Mouse (Mus musculus) lung, postnatal 36 days (tissue): Measurements from ENCODE around the gene Slfn2.
"Not testable (repeated sequence)": the region's sequence is repeated elsewhere in the genome, so short reads cannot be mapped to it uniquely, and the experiment has no call there.

Experiments
- DNase-seq: peaks from one replicate; pipeline ENCODE4 v3.0.0; 2022; ENCODE audit warnings: mixed read lengths

Slfn2 gene

DNA sequence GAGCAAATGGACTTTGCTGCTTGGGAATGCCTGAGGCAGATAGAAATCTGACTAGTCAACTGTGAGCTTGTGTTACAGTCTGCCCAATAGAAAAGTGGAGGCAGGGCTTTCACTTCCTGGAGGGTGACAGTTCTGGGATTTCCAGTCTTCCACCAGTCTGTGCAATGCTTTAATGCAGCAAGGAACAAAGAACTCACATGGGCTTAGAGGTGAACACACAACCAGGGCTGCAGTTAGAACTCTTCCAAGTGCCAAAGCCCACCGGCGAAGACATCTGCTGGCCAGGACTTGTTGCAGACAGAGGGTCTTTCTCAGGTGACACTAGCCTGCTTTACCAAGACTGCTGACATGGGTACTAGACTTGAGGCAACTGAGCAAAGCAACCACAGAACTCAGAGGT is at the start of gene Slfn2:
Slfn2 (plus strand) TSS at position 167 of the 400 bp plus-strand sequence.
- DNase-seq: peak; percentile 61

GRCm38 (mm10) chr11:83016093-83016492 is 48.8 kb upstream of the Slfn2 start:
- DNase-seq: no peak

GRCm38 (mm10) chr11:83019561-83020519 is 45.1 kb upstream of the Slfn2 start:
- DNase-seq: not testable (repeated sequence)

GRCm38 (mm10) chr11:83020621-83021020 is 44.3 kb upstream of the Slfn2 start, which contains the start of gene Slfn8:
Gene Slfn8 (minus strand): TSS chr11:83020810.
- peak; percentile 55 for DNase-seq

DNA sequence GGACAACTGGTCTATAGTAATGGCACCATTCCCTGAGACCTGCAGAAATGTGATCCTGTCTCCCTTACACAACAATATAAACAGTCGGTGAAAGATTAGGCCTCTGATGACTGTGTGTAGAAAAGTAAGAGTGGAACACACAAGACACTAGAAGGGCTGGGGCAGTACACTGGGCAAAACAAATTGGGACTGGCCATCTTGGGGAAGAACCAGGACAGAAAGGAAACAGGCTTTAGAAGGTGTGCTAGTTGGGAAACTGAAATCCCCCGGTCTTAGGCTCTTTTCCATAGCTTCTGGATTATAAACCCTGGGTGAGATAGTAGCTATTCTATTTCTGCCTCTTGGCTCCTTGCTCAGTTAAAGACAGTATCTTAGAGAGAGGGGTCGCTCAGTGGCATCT is 26.2 kb upstream of the Slfn2 start:
- DNase-seq: not testable (repeated sequence)

GRCm38 (mm10) chr11:83039156-83039555 is 25.8 kb upstream of the Slfn2 start:
- no peak for DNase-seq

- no peak for DNase-seq
Observed at GRCm38 (mm10) chr11:83039796-83040195, 25.1 kb upstream of the Slfn2 start.

- DNase-seq: peak; percentile 39
Observed at GRCm38 (mm10) chr11:83040325-83040724, 24.6 kb upstream of the Slfn2 start.

DNA sequence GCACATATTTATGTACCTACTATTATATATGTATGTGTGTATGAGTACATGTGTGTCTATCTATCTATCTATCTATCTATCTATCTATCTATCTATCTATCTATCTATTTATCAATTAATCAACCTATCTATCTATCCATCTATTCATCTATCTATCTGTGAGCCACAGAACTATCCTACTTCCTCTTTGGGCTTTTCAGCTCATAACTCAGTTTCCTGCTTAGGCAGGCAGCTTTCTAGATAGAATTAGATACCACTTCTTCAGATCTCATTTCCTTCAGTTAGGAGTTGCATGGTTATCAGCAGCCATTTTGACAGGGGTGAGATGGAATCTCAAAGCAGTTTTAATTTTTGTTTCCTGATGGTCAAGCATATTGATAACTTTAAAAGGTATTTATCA is 23.9 kb upstream of the Slfn2 start:
- DNase-seq: no peak

DNA sequence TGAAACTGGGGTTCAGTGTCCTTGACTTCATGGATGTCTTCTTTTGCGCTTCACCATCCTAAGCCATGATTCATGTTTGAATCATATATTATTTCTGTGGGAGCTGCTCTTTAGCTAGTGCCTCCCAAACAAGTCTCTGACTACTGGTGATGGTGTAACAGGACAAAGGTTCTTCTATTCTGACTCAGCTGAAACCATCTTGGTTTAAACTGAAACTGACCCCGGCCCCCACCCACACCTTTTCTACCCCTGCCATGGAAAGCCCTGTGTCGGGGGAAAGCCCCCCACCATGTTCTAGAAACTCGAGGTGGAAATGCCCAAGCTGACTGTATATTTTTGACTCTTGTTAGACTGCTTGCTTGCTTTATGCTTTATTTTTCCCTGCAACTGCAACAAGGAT is 21.0 kb upstream of the Slfn2 start:
- DNase-seq: no peak

DNA sequence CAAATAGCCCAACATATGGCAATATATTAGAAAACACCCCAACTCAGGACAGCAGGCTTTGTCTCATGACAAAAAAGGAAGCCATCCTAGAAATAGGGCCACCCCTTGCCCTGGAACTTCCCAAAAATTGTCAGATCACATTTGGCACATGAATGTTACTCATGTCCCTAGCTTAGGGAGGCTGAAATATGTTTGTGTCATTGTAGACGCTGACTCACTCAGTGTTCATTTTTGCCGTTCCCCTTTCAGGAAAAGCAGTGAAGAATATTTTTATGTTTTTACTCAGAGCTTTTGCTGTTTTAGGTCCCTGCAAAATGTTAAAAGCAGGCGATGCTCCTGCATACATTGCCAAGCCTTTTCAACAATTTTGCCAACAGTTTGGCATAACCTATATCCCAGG is 19.3 kb upstream of the Slfn2 start:
- peak; percentile 19 for DNase-seq

DNA sequence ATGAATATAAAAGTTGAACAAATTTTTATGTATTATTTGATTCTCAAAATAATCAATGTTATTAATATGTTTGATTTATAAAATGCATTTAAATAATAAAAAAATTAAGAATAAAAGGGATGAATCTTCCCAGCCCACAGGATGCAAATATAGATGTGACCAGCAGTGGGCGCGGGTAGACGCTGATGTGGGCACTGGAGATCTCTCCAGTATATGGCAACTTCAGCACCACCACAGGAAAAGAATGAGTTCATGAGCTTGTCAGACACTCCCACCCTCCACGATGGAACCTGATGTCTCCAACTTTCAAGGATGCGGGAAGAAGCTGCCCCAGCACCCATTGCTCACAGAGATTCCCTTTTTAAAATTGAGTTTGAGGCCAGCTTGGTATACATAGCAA is 7.0 kb upstream of the Slfn2 start:
- DNase-seq: peak; percentile 81

DNA sequence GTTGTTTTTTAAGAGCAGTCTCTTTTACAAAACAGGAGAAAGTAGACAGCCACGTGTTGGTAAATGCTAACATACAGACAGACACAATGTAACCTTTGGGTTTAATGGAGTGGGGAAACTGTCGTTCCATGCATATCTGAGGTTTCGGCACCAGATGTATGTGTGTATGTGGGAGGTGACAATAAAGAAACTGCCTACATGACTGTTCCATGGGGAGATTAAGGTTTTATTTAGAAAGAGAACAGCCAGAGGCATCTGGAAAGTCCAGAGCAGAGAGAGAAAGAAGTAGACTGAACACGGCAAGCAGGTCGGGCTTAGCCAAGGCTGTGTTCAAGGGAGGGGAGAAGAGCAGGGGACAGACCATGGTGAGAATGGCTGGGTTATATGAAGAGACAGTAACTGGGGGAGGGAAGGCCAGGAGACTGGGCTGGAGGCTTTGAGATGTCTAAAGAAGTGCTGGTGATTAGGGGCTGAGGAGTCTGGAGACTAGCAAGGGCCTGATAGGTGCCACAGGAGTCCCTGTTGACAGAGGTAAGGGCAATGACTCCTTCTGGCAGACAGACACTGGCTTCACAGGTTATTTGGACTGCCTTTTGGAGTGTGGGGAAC is 4.4 kb upstream of the Slfn2 start:
- no peak for DNase-seq

GRCm38 (mm10) chr11:83061806-83062205 is 3.1 kb upstream of the Slfn2 start:
- DNase-seq: no peak

GRCm38 (mm10) chr11:83063126-83063525 is 1.8 kb upstream of the Slfn2 start:
- peak; percentile 48 for DNase-seq

- DNase-seq: peak; percentile 41
Observed at GRCm38 (mm10) chr11:83063941-83064349, 967 bp upstream of the Slfn2 start.

- no peak for DNase-seq
Observed at GRCm38 (mm10) chr11:83065441-83066344, 781 bp downstream of the Slfn2 start.

GRCm38 (mm10) chr11:83066640-83067531 is 2.0 kb downstream of the Slfn2 start:
- peak; percentile 59 for DNase-seq

DNA sequence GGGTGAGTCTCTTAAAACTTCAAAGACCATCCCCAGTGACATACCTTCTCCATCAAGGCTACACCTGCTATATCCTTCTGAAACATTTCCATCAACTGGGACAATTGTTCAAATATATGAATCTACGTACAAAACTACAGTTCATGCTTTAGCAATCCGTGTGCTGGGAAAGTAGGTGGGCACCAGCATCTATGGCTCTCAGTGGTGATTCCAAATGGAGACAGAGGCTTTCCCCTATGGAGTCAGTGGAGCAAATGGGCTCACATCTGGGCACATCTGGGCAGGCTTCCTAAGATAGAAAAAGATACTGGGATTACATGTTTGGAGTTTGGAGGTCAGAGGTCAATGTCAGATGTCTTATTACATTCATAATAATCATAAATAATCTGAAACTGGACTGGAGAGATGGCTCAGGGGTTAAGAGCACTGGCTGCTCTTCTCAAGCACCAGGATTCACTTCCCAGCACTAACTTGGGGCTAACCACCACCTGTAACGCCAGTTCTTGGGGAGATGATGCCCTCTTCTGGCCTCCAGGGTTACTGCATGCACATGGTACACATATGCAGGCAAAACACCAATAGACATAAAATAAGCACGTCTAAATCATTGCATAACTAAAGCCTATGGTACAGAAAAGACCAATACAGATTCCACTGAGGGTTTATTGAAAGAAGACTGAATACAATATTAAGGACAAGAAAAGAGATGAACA is 3.2 kb downstream of the Slfn2 start:
- no peak for DNase-seq

- no peak for DNase-seq
Observed at GRCm38 (mm10) chr11:83070321-83070970, 5.5 kb downstream of the Slfn2 start.
